Mouse (Mus musculus) cerebellum, adult (tissue): ENCODE measurements at regions not wholly inside any gene's neighbourhood (a gene's known extent, or its start where the extent isn't known, plus 50 kb on each side); places are given as distances from the start of the nearest gene placed in this dataset.

Experiments used
- ATAC-seq: cut with Nextera tagmentation; 2 replicates; pipeline ENCODE4 v1.9.2; 2017; ENCODE audit warnings: mild to moderate bottlenecking, moderate library complexity, mixed read lengths; ENCODE audit not compliant: insufficient number of reproducible peaks, low FRiP score, low TSS enrichment

DNA sequence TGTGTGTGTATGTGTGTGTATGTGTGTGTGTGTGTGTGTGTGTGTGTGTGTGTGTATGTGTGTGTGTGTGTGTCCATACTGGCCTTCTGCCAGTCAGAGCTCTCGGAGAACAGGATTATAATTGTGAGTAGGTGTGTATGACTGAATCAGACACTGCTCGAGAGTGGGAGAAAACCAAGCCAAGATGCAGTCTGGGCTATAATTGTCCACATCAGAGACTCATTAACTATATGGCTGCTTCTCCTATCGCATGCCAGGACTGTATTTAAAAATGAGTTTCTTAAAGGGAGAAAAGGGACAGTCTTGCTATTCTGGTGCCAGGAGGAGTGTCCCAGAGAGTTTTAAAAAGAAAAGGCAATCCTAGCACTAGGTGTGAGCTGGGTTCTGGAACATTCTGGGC, 58.7 kb upstream of the Adpgk start:
- no peak for ATAC-seq

DNA sequence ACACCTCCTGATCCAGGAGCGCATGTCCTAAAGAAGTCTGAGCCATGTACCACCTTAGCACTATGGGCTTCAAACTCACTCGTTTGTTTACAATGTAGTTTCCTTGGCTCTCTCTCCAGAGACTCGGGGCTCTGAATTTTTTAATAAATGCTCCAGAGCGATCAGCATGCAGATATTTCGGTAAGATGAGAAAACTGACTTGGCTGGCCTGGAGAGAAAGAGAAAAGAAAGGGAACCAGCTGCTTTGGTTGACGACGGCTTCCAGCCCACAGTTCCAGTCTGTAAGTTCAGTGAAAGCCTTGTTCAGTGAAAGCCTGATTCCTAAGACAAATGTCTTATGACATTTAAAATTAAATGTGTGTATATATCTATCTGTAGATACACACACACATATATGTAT, 59.4 kb upstream of the Adpgk start:
- no peak for ATAC-seq

DNA sequence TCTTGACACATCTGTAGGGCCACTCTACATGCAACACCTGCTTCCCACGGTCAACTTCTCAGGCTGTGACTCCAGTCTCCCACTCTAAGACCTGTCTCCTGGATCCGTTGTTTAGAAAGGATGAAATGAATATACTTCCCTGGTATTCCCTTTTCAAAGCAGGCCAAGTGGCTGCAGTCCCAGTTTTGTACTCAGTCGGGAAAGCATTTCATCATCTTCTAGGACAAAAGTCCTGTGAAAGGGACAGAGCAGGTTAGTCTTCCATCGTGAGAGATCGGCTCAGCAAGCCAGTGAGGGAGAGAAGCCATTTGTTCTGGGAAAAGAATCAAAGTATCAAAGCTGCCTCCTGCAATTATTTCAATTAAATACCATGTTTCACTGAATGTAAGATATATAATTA, 60.2 kb upstream of the Adpgk start:
- no peak for ATAC-seq

DNA sequence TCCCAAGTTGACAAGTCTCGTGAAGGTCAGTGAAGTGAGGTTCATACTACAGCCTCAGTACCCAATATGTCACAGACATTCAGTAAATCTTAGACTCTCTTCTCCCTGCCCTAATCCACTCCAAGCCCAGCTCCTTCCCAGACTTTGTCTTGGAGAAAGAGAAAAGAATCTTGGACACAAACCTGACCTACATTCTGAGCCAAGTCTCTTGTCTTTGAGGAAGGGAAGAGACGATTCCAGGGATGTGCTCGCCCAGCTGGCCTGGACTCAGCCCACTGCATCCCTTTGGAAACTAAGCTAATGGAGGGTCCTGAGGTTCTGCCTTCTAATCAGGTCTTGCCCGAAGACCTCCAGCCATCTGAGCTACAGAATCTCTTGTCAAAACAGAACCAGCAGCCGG, 61.2 kb upstream of the Adpgk start:
- no peak for ATAC-seq

GRCm38 (mm10) chr9:59227948-59228347, 63.4 kb upstream of the Adpgk start:
- no peak for ATAC-seq

- ATAC-seq = no peak
Measured at GRCm38 (mm10) chr9:59226361-59226760, 65.0 kb upstream of the Adpgk start.

DNA sequence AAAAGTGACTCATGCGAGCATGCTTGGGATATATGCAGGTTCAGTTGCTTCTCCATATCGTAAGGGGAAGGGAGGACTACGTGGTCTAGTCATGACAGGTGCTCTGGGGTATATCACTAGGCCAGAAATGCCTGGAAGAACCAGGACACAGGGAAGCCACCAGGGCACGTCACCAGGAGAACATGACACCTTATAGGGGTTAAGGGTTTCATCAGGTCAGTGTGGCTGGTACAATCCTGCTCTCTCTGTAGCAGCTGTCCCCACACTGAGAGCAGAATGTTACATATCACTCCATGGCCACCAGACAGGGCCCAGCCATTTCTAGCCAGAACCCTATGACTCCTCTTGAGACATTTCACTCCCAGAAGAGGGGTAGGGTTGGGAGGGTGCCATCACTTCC, 72.1 kb upstream of the Adpgk start:
- ATAC-seq = no peak

GRCm38 (mm10) chr9:59202654-59203514, 88.5 kb upstream of the Adpgk start:
- ATAC-seq = no peak

GRCm38 (mm10) chr9:59199495-59200196, 91.7 kb upstream of the Adpgk start:
- ATAC-seq = no peak

DNA sequence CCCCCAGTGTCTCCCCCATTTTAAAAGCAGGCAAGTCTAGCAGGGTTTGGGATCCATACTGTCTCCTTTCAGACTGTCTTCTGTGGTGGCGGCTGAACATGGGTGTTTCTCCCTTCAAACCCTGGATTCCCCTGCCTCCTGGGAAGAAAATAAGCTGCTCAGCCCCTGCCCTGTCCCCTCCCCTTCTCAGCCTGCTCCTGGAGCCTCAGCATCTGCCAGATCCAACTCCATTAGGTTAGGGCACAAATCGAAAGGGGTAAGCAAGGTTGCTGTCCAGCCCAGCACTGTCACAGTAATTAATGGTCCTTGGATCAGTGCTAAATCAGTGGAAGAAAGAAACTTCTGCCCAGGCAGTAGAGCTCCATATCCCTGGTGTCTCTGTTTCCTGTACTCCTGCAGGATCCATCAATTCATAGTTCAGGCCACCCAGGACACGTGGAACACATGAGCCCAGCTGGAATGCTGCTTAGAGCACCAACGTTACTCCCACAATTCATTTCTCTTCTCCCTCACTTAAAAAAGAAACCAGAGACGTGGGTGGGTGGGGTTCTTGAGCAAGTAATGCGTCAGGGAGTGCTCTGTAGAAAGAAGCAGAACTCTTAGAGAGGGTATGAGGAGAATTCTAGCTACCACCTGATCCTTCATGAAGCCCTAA, 93.0 kb upstream of the Adpgk start:
- ATAC-seq = no peak

DNA sequence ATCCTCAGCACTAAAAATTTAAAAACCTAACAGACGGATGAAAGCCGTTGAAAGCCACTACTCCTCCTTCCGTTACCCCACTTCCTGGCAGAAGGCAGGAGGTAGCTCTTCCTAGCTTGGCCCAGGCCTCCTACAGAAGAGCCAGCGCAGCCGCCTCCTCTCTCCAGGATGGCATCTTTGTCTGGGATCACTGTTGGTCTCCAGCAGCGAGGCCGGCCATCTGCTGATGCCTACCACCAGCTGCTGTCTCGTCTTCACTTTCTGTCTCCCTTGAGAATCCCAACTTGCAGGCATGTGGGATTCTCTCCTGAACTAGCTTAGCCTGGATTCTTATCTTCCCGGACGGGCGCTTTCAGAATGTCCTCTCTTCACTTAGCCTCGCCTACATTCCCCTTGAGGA, 93.9 kb upstream of the Adpgk start:
- ATAC-seq = peak; percentile 68; the same call in 1 of the 2 replicates

DNA sequence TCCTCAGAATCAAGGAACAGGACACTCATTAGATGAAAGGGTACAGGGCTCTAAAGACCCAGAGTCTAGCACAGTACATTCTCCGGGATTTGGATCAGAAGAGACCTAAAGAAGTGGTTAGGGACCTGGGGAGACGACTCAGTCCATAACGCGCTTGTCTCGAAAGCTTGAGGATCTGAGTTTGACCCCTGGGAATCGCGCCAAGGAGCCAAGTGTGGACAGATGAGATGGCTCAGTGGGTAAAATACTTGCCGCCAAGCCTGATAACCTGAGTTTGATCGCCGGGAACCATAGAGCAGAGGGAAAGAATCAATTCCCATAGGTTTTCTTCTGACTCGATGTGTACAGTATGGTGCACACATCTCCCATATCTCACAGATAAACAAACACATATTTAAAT, 97.4 kb upstream of the Adpgk start:
- ATAC-seq = no peak

DNA sequence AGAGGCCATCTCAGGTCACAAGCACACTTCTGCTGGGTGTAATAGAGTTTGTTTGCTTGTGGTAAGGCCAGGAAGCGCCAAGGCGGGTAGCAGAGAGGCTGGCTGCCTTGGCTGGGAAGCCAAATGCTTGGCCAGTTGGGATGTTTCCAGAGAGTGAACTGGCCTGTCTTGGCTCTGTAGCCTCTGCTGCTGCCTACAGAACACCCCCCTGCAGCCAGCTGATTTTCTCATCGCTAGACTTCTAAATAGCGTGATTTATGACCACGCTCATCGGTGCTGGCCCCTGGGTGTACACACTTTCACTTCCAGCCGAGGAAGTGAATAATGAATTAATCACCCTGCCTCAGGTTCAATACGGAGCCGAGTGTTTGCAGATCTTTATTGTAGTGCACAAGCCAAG, 102.2 kb upstream of the Adpgk start:
- no peak for ATAC-seq

- no peak for ATAC-seq
Measured at GRCm38 (mm10) chr9:59188411-59188810, 102.9 kb upstream of the Adpgk start.

DNA sequence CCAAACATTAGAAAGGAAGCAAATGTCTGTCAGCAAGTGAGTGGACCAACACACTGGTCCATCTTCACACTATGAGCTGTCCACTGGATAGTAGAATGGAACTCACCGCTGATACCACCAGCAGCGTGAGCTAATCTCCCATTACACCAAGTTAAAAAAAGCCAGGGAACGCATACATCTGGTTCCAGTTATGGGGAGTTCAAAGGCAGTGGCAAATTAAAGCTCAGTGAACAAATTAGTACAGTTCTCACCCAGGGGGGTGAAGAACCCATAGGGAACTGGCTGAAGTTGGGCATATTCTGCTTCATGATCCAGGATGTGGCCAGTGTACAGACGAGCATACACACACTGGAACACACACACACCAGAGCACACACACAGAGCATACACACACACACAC, 105.0 kb upstream of the Adpgk start:
- no peak for ATAC-seq

DNA sequence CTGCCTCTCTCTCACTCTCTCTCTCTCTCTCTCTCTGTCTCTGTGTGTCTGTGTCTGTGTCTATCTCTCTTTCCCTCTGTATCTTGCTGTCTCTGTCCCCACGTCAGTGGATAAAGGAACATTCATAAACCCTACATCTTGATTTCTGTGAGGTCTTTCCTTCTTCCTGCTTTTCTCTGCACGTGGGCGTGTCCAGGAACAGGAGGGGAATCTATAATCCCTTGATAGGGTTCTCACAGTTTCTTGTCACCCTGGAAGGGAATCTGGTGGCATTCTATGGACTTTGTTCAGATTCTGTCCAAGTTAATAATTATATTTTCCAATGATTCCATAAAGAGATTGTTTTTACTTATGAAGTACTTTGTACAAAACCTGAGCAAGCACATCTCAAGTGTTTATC, 107.3 kb upstream of the Adpgk start:
- ATAC-seq = no peak

DNA sequence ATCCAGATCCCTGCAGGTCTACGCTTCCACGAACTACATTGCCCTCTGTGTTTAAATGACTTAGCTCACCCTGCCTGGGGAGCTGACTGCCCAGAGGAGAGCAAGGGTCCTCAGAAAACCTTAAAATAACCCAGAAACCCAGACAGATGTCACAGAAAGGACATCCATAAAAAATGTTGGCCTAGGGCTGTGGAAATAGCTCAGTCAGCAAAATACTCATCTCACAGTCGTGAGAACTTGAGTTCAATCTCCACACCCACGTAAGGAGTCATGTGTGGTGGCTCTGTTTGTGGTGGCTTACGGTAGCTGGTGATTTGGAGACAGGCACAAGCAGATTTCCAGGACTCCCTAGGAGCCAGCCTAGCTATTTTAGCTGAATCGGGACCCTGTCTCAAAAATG, 108.5 kb upstream of the Adpgk start:
- ATAC-seq = no peak

- ATAC-seq = no peak
Measured at GRCm38 (mm10) chr9:59182490-59182889, 108.9 kb upstream of the Adpgk start.

- ATAC-seq = no peak
Measured at GRCm38 (mm10) chr9:59171576-59171975, 119.8 kb upstream of the Adpgk start.

GRCm38 (mm10) chr9:59163390-59163976, 127.2 kb upstream of the Neo1 start:
- ATAC-seq = no peak

- ATAC-seq = no peak
Measured at GRCm38 (mm10) chr9:59162954-59163353, 126.7 kb upstream of the Neo1 start.
